Mouse (Mus musculus): ENCODE measurements around the gene Noc2l. TPM values are rescaled to one million over a fixed set of nuclear protein-coding genes. Genes with fewer than 3 reads are reported as not detected.
A peak's percentile ranks its signal among the peaks of the same experiment; 100 is the strongest.

Gene Noc2l
- total RNA-seq, 2 experiments from 2014 or later = 97.3 to 135 TPM

- ATAC-seq (replicated peaks; ENCODE audit: poor library complexity, severe bottlenecking) = no peak
Observed at GRCm38 (mm10) chr4:156215649-156216048, 20.2 kb upstream of the Noc2l start, which contains the start of gene Perm1. Perm1 (plus strand) TSS chr4:156215868.

- no peak for ATAC-seq (replicated peaks; ENCODE audit: poor library complexity, severe bottlenecking)
Observed at GRCm38 (mm10) chr4:156216196-156216595, 19.6 kb upstream of the Noc2l start.

GRCm38 (mm10) chr4:156217022-156217669 lies 18.7 kb upstream of the Noc2l start:
- no peak for ATAC-seq (replicated peaks; ENCODE audit: poor library complexity, severe bottlenecking)

GRCm38 (mm10) chr4:156217838-156218237 lies 18.0 kb upstream of the Noc2l start:
- ATAC-seq (replicated peaks; ENCODE audit: poor library complexity, severe bottlenecking) = no peak

- ATAC-seq (replicated peaks; ENCODE audit: poor library complexity, severe bottlenecking) = no peak
Observed at GRCm38 (mm10) chr4:156219936-156220335, 15.9 kb upstream of the Noc2l start.

- no peak for ATAC-seq (replicated peaks; ENCODE audit: poor library complexity, severe bottlenecking)
Observed at GRCm38 (mm10) chr4:156224276-156224675, 11.5 kb upstream of the Noc2l start.

GRCm38 (mm10) chr4:156227752-156228392 lies 7.9 kb upstream of the Noc2l start:
- ATAC-seq (replicated peaks; ENCODE audit: poor library complexity, severe bottlenecking) = peak; percentile 27; the same call in 1 of the 2 replicates

GRCm38 (mm10) chr4:156228393-156229024 lies 7.3 kb upstream of the Noc2l start:
- ATAC-seq (replicated peaks; ENCODE audit: poor library complexity, severe bottlenecking) = peak; percentile 54; the same call in 1 of the 2 replicates

GRCm38 (mm10) chr4:156234021-156234501 lies 1.7 kb upstream of the Noc2l start:
- ATAC-seq (replicated peaks; ENCODE audit: poor library complexity, severe bottlenecking) = no peak

- peak; percentile 15; the same call in 1 of the 2 replicates for ATAC-seq (replicated peaks; ENCODE audit: poor library complexity, severe bottlenecking)
Observed at GRCm38 (mm10) chr4:156234701-156235213, 1.1 kb upstream of the Noc2l start, which contains the start of gene Plekhn1. Plekhn1 (minus strand) TSS chr4:156234857.

GRCm38 (mm10) chr4:156235360-156235770 lies 445 bp upstream of the Noc2l start:
- ATAC-seq (replicated peaks; ENCODE audit: poor library complexity, severe bottlenecking) = no peak

- no peak for ATAC-seq (replicated peaks; ENCODE audit: poor library complexity, severe bottlenecking)
Observed at GRCm38 (mm10) chr4:156236651-156237447, 1.0 kb downstream of the Noc2l start.

- no peak for ATAC-seq (replicated peaks; ENCODE audit: poor library complexity, severe bottlenecking)
Observed at GRCm38 (mm10) chr4:156249567-156249966, 13.8 kb downstream of the Noc2l start.

GRCm38 (mm10) chr4:156251081-156251480 lies 15.3 kb downstream of the Noc2l start:
- no peak for ATAC-seq (replicated peaks; ENCODE audit: poor library complexity, severe bottlenecking)

- no peak for ATAC-seq (replicated peaks; ENCODE audit: poor library complexity, severe bottlenecking)
Observed at GRCm38 (mm10) chr4:156252140-156252539, 16.3 kb downstream of the Noc2l start.

GRCm38 (mm10) chr4:156252619-156253018 lies 16.8 kb downstream of the Noc2l start:
- peak; percentile 51 for ATAC-seq (replicated peaks; ENCODE audit: poor library complexity, severe bottlenecking)

GRCm38 (mm10) chr4:156253043-156253442 lies 17.2 kb downstream of the Noc2l start:
- ATAC-seq (replicated peaks; ENCODE audit: poor library complexity, severe bottlenecking) = no peak

GRCm38 (mm10) chr4:156254361-156255077 lies 18.7 kb downstream of the Noc2l start:
- ATAC-seq (replicated peaks; ENCODE audit: poor library complexity, severe bottlenecking) = peak; percentile 13; the same call in 1 of the 2 replicates

GRCm38 (mm10) chr4:156255078-156255839 lies 19.4 kb downstream of the Noc2l start, which contains the start of gene Samd11:
Samd11 (minus strand) TSS chr4:156255657.
- ATAC-seq (replicated peaks; ENCODE audit: poor library complexity, severe bottlenecking) = peak; percentile 79
